Mouse (Mus musculus) CH12.LX (cell line): Measurements from ENCODE around the gene Dcun1d4. TPM values are rescaled to one million over a fixed set of nuclear protein-coding genes. Genes with fewer than 3 reads are reported as not detected.

Experiments
- DNase-seq: peaks from one replicate; pipeline ENCODE4 v3.0.0-alpha.2; 2013; ENCODE audit errors: extremely low read depth
- H3K27ac ChIP-seq: 2 replicates; pipeline ENCODE4 v1.5.1; 2012; ENCODE audit warnings: low read depth, mild to moderate bottlenecking, control low read depth, moderate library complexity; ENCODE audit not compliant: insufficient read depth
- H3K27me3 ChIP-seq: replicated peaks from 2 replicates; pipeline ENCODE3; 2012; ENCODE audit warnings: inconsistent platforms
- H3K36me3 ChIP-seq, 2 experiments: replicated peaks in 1 of 2; 2 replicates each; pipeline versions ENCODE3 to v1.6.1; 2012; ENCODE audit warnings: inconsistent platforms in 1 of 2, low read length in 1 of 2, mild to moderate bottlenecking in 1 of 2, mixed read lengths in 1 of 2, moderate library complexity in 1 of 2; ENCODE audit not compliant: control insufficient read depth in 1 of 2, insufficient read depth in 1 of 2
- H3K4me1 ChIP-seq, 2 experiments: 2 replicates each; pipeline ENCODE4 v1.6.1; 2012; ENCODE audit warnings: inconsistent platforms in 1 of 2, moderate library complexity in 1 of 2; ENCODE audit not compliant: insufficient read depth in 2 of 2, control insufficient read depth in 1 of 2
- H3K4me2 ChIP-seq: 2 replicates; pipeline ENCODE4 v1.6.1; 2012; ENCODE audit warnings: low read depth, mild to moderate bottlenecking, control low read depth; ENCODE audit not compliant: poor library complexity, insufficient read depth, severe bottlenecking
- H3K4me3 ChIP-seq, 3 experiments: fragments of 150-350 bp in 1 of 3; sonication (generic) in 1 of 3; replicated peaks in 1 of 3; 2 replicates each; pipeline versions ENCODE3 to v1.5.1; 2011 to 2012; ENCODE audit warnings: low read depth in 2 of 3, low read length in 2 of 3, mild to moderate bottlenecking in 2 of 3, moderate library complexity in 2 of 3, control low read depth in 1 of 3, improper control_type of control experiment in 1 of 3, inconsistent platforms in 1 of 3, mixed read lengths in 1 of 3; ENCODE audit not compliant: poor library complexity in 1 of 3
- H3K79me2 ChIP-seq: replicated peaks from 2 replicates; pipeline ENCODE4 v1.6.1; 2012; ENCODE audit warnings: mild to moderate bottlenecking, moderate library complexity; ENCODE audit not compliant: control insufficient read depth, poor library complexity, insufficient read depth, severe bottlenecking; ENCODE audit errors: extremely low read depth
- H3K9ac ChIP-seq: 2 replicates; pipeline ENCODE4 v1.6.1; 2012; ENCODE audit warnings: low read depth, mild to moderate bottlenecking, control low read depth, moderate library complexity; ENCODE audit not compliant: insufficient read depth
- H3K9me3 ChIP-seq: replicated peaks from 2 replicates; pipeline ENCODE3; 2012; ENCODE audit warnings: low read length, inconsistent platforms, mixed read lengths
- BHLHE40 ChIP-seq: IDR thresholded peaks from 2 replicates; pipeline ENCODE4 v1.6.1; 2011; ENCODE audit warnings: mild to moderate bottlenecking, low read depth, low read length, improper control_type of control experiment
- CHD1 ChIP-seq: IDR thresholded peaks from 2 replicates; pipeline ENCODE4 v1.6.1; 2012; ENCODE audit warnings: low read depth, low read length, improper control_type of control experiment, inconsistent platforms
- CHD2 ChIP-seq: IDR thresholded peaks from 2 replicates; pipeline ENCODE4 v1.6.1; 2011; ENCODE audit warnings: low read length, improper control_type of control experiment
- CTCF ChIP-seq, 2 experiments: IDR thresholded peaks in 1 of 2; conservative IDR thresholded peaks in 1 of 2; 2 replicates each; pipeline ENCODE4 v1.5.1; 2011 to 2012; ENCODE audit warnings: low read depth in 2 of 2, low read length in 2 of 2, improper control_type of control experiment in 1 of 2, inconsistent platforms in 1 of 2, mild to moderate bottlenecking in 1 of 2, moderate library complexity in 1 of 2
- E2F4 ChIP-seq: IDR thresholded peaks from 2 replicates; pipeline ENCODE4 v1.6.1; 2011; ENCODE audit warnings: low read depth, low read length, improper control_type of control experiment; ENCODE audit not compliant: insufficient replicate concordance
- EP300 ChIP-seq: IDR thresholded peaks from 2 replicates; pipeline ENCODE4 v1.6.1; 2011; ENCODE audit warnings: low read length, improper control_type of control experiment
- ETS1 ChIP-seq: conservative IDR thresholded peaks from 2 replicates; pipeline ENCODE4 v1.6.1; 2012; ENCODE audit warnings: low read depth, mild to moderate bottlenecking, inconsistent platforms, low read length, improper control_type of control experiment, moderate library complexity
- GABPA ChIP-seq: IDR thresholded peaks from 2 replicates; pipeline ENCODE4 v1.6.1; 2012; ENCODE audit warnings: low read depth, low read length, improper control_type of control experiment, inconsistent platforms; ENCODE audit not compliant: insufficient replicate concordance
- JUN ChIP-seq: IDR thresholded peaks from 2 replicates; pipeline ENCODE4 v1.6.1; 2011; ENCODE audit warnings: low read depth, mild to moderate bottlenecking, low read length, improper control_type of control experiment, moderate library complexity; ENCODE audit not compliant: insufficient read depth
- JUND ChIP-seq: conservative IDR thresholded peaks from 2 replicates; pipeline ENCODE4 v1.6.1; 2011; ENCODE audit warnings: low read depth, low read length, improper control_type of control experiment
- MAFK ChIP-seq: IDR thresholded peaks from 2 replicates; pipeline ENCODE4 v1.6.1; 2011; ENCODE audit warnings: low read length, improper control_type of control experiment; ENCODE audit not compliant: insufficient replicate concordance
- MAX ChIP-seq: IDR thresholded peaks from 2 replicates; pipeline ENCODE4 v1.6.1; 2011; ENCODE audit warnings: low read length, improper control_type of control experiment
- MEF2A ChIP-seq: IDR thresholded peaks from 2 replicates; pipeline ENCODE4 v1.6.1; 2014; ENCODE audit warnings: low read depth, mild to moderate bottlenecking, inconsistent platforms, low read length, improper control_type of control experiment, borderline replicate concordance
- MYC ChIP-seq: IDR thresholded peaks from 2 replicates; pipeline ENCODE4 v1.6.1; 2011; ENCODE audit warnings: low read depth, mild to moderate bottlenecking, improper control_type of control experiment, low read length
- NRF1 ChIP-seq: IDR thresholded peaks from 2 replicates; pipeline ENCODE4 v1.6.1; 2014; ENCODE audit warnings: low read depth, mild to moderate bottlenecking, inconsistent platforms, low read length, improper control_type of control experiment, moderate library complexity
- PAX5 ChIP-seq: IDR thresholded peaks from 2 replicates; pipeline ENCODE4 v1.6.1; 2012; ENCODE audit warnings: low read length, inconsistent platforms, mixed read lengths
- POLR2AphosphoS2 ChIP-seq: IDR thresholded peaks from 2 replicates; pipeline ENCODE4 v1.6.1; 2011; ENCODE audit warnings: low read depth, low read length, improper control_type of control experiment
- RAD21 ChIP-seq: IDR thresholded peaks from 2 replicates; pipeline ENCODE4 v1.6.1; 2011; ENCODE audit warnings: low read depth, mild to moderate bottlenecking, low read length, improper control_type of control experiment, moderate library complexity
- RCOR1 ChIP-seq: conservative IDR thresholded peaks from 2 replicates; pipeline ENCODE4 v1.6.1; 2012; ENCODE audit warnings: low read depth, mild to moderate bottlenecking, inconsistent platforms, low read length, improper control_type of control experiment
- SIN3A ChIP-seq: IDR thresholded peaks from 2 replicates; pipeline ENCODE4 v1.6.1; 2012; ENCODE audit warnings: low read length, improper control_type of control experiment, inconsistent platforms
- SMC3 ChIP-seq: IDR thresholded peaks from 2 replicates; pipeline ENCODE4 v1.6.1; 2011; ENCODE audit warnings: low read depth, low read length, improper control_type of control experiment
- TCF12 ChIP-seq: IDR thresholded peaks from 2 replicates; pipeline ENCODE4 v1.6.1; 2014; ENCODE audit warnings: low read depth, mild to moderate bottlenecking, inconsistent platforms, low read length, improper control_type of control experiment
- UBTF ChIP-seq: IDR thresholded peaks from 2 replicates; pipeline ENCODE4 v1.6.1; 2012; ENCODE audit warnings: low read depth, mild to moderate bottlenecking, inconsistent platforms, low read length, improper control_type of control experiment, moderate library complexity
- USF1 ChIP-seq: IDR thresholded peaks from 2 replicates; pipeline ENCODE4 v1.6.1; 2014; ENCODE audit warnings: low read depth, mild to moderate bottlenecking, inconsistent platforms, low read length, improper control_type of control experiment
- USF2 ChIP-seq: conservative IDR thresholded peaks from 2 replicates; pipeline ENCODE4 v1.6.1; 2011; ENCODE audit warnings: low read depth, low read length, improper control_type of control experiment
- ZKSCAN1 ChIP-seq: IDR thresholded peaks from 2 replicates; pipeline ENCODE4 v1.6.1; 2012; ENCODE audit warnings: low read depth, inconsistent platforms, low read length, improper control_type of control experiment, borderline replicate concordance
- ZNF384 ChIP-seq: IDR thresholded peaks from 2 replicates; pipeline ENCODE4 v1.6.1; 2012; ENCODE audit warnings: low read depth, low read length, improper control_type of control experiment, inconsistent platforms
- dilution Hi-C: fragments of 300-500 bp; cut with MboI; formaldehyde crosslinking; loops from 2 replicates; pipeline ENCODE4 v1.14.3; 2020; ENCODE audit warnings: low sequenced_read_pairs; ENCODE audit not compliant: extremely low pct_unique_long_range_greater_than_20kb, extremely low pct_ligation_motif_present
- in situ Hi-C: fragments of 300-500 bp; cut with MboI; formaldehyde crosslinking; loops from 3 replicates; pipeline ENCODE4 v1.14.3; 2019; ENCODE audit warnings: low sequenced_read_pairs, low pct_ligation_motif_present, low pct_unique_long_range_greater_than_20kb, mixed read lengths
- polyA plus RNA-seq: library from polyadenylated mRNA; unstranded; fragments of >175 nt; gene quantifications from 2 replicates; pipeline ENCODE4 v1.2.1, GENCODE M21; 2012; ENCODE audit warnings: low read depth; ENCODE audit not compliant: insufficient read length
- total RNA-seq, 2 experiments: library from RNA; depleted of rRNA; stranded (reverse); fragments of 300-350 nt in 1 of 2; fragments of >200 nt in 1 of 2; gene quantifications; 2 replicates each; pipeline ENCODE4 v1.2.3; 2012 to 2014

Dcun1d4 gene
- total and polyA plus RNA-seq, 3 experiments = 1.4 to 3.9 (median 1.7) TPM

DNA sequence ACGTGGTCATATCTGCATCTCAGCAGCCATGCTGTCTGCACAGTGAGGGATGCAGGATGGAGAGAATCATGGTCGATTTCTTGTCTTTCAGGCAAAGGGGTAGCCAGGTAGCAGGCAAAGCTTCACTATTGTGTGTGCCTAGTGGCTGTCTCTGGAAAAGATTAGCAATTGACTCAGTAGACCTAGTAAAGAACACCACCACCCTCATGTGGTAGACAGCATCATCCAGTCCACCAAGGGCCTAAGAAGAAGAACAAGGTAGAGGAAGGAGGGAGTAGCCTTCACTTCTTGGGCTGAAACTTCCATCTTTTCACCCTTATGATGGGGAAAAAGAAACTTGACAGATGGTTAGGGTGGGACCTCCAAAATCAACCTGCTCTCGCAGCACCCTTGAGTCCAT lies 122.1 kb downstream of the Dcun1d4 start:
- peak; percentile 9 for DNase-seq
- Histone ChIP-seq H3K4me2 (no peak overlapping the region), H3K9me3 (no peaks in the 10 kb centered on the region), H3K9ac (no peak overlapping the region), H3K79me2 (no peaks in the 10 kb centered on the region), H3K36me3 (no peaks in the 10 kb centered on the region), H3K4me1 (peaks cover 6 to 8% of the 10 kb centered on the region in 2 experiments; a peak in 3 of 4 replicates), H3K27ac (no peak overlapping the region), H3K27me3 (no peaks in the 10 kb centered on the region), H3K4me3 (no peak overlapping the region)
- TF ChIP-seq CHD2 = no peak
- TF ChIP-seq UBTF = no peak
- no peak for TF ChIP-seq GABPA
- TF ChIP-seq JUN = no peak
- TF ChIP-seq SIN3A = no peak
- peak; percentile 61 for TF ChIP-seq RAD21
- no peak for TF ChIP-seq TCF12
- TF ChIP-seq POLR2AphosphoS2 = no peak
- TF ChIP-seq EP300 = no peak
- no peak for TF ChIP-seq RCOR1
- TF ChIP-seq MAX = no peak
- TF ChIP-seq ZKSCAN1 = no peak
- no peak for TF ChIP-seq MAFK
- TF ChIP-seq USF1 = no peak
- no peak for TF ChIP-seq E2F4
- TF ChIP-seq SMC3 = peak; percentile 47
- no peak for TF ChIP-seq PAX5
- no peak for TF ChIP-seq ETS1
- TF ChIP-seq CHD1 = no peak
- TF ChIP-seq ZNF384 = no peak
- no peak for TF ChIP-seq NRF1
- no peak for TF ChIP-seq BHLHE40
- peak; percentile 6 to 67; a peak in 2 of 4 replicates for TF ChIP-seq CTCF (conservative IDR thresholded peaks at IDR 0.05 in 1 of 2, IDR thresholded peaks at IDR 0.05 in 1 of 2; ENCODE audit: low read depth in 2 of 2, low read length in 2 of 2)
- TF ChIP-seq MYC = no peak
- dilution Hi-C loops (no loop called here), in situ Hi-C loops (no loop called here)

DNA sequence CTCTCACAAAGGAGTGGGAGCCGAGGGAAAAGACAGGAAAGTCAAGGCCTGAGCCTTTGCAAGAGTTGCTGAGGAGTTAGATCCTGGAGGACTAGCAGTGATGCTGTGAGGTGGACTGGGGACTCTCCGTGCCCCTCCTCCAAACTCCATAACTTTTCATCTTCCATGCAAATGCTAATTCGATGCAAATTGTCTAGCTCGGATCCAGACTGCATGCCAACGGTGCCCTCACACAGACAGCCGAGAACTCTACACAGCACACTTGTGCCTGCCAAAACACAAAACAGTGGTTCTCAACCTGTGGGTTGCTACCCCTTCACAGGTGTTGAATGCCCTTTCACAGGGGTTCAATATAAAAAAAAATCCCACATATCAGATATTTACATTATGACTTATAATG lies 123.7 kb downstream of the Dcun1d4 start:
- dilution Hi-C loops (no loop called here), in situ Hi-C loops (no loop called here)
- no peak overlapping the region for H3K27ac ChIP-seq
- H3K79me2 ChIP-seq = no peaks in the 10 kb centered on the region
- no peaks in the 10 kb centered on the region for H3K9me3 ChIP-seq
- no peak overlapping the region for H3K4me3 ChIP-seq
- DNase-seq = no peak
- no peak overlapping the region for H3K4me2 ChIP-seq
- no peaks in the 10 kb centered on the region for H3K27me3 ChIP-seq
- no peak overlapping the region for H3K9ac ChIP-seq
- H3K36me3 ChIP-seq = no peaks in the 10 kb centered on the region
- peaks cover 0 to under 1% of the 10 kb centered on the region in 2 experiments; a peak in 2 of 4 replicates for H3K4me1 ChIP-seq
- TF ChIP-seq E2F4 (no peak), ZKSCAN1 (no peak), RAD21 (no peak), SMC3 (no peak), JUND (no peak), ZNF384 (no peak), USF2 (no peak), JUN (no peak), USF1 (no peak), MEF2A (no peak), GABPA (no peak), CTCF (conservative IDR thresholded peaks at IDR 0.05 in 1 of 2, IDR thresholded peaks at IDR 0.05 in 1 of 2; ENCODE audit: low read depth in 2 of 2, low read length in 2 of 2) (no peak)
